Mouse (Mus musculus): Measurements from ENCODE around the gene 4930518I15Rik.
"Not testable (repeated sequence)": the region's sequence is repeated elsewhere in the genome, so short reads cannot be mapped to it uniquely, and the experiment has no call there.

4930518I15Rik gene

GRCm38 (mm10) chr2:156857835-156858234 is at the start of gene 4930518I15Rik:
4930518I15Rik (minus strand) TSS chr2:156857946.
- DNase-seq (ENCODE audit: inconsistent ontology term) = no peak

DNA sequence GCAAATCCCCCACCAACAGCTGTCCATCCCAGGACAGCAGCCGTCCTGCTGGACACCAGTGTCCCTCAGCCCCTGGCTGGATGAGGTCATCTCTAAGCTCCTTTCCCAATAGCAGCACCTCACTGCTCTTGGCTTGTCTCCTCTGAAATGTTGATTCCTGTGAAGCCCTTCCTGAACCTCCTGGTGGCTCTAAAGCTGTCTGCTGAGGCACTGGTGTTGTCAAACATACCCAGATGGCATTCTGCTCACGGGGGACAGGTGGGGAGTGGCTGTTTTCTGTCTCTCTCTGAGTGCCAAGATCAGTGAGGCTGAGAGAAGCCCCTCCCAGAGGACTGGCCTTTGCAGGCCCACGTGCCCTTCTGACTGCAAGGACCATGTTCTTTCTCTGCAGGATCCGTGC is 48.2 kb upstream of the 4930518I15Rik start:
- DNase-seq (ENCODE audit: inconsistent ontology term) = not testable (repeated sequence)

DNA sequence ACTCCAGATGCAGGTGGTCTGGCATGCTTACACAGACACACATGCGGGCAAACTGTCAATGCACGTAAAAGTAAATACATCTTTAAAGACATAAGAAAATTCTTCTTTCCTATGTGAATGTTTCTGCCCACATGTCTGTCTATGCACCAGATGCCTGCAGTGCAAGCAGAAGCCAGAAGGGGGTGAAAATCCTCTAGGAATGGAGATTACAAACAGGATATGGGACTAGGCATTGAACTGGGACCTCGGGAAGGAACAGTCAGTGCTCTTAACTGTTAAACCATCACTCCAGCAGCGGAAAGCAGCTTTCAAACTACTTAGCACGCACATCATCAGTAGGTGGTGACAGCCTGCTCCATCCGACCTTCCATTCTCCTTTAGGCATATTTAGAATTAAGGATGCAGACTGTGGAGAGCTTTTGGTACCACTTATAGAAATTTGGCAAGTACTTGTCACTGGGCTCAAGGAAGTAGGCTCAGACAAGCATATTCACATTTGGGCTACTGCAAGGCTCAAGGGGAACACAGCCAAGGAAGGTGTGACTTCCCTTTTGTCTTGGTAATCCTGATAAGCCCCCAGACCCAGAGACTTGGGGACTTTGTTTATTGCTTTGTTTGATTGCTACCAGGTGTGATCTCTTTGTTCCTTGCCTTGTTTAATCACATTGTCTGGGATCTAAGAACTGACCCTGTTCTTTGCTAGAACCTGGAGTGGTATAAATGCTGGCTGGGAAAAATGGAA is 47.4 kb upstream of the 4930518I15Rik start:
- peak; percentile 37 for DNase-seq (ENCODE audit: inconsistent ontology term)

- no peak for DNase-seq (ENCODE audit: inconsistent ontology term)
Measured at GRCm38 (mm10) chr2:156903367-156903766, 45.6 kb upstream of the 4930518I15Rik start.

DNA sequence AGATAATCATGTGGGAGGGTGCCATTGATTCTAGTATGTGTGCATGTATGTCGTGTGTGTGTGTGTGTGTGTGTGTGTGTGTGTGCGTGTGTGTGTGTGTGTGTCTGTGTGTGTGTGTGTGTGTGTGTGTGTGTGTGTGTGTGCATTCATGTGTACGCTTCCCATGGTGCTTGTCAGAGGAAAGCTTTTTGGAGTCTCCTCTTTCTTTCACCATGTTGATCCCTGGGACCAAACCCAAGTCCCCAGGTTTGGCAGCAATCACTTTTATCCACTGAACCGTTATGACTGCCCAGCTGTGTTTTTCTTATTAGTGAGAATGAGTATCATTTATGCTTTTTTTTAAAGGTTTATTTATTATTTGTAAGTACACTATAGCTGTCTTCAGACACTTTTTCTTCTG is 44.7 kb upstream of the 4930518I15Rik start:
- not testable (repeated sequence) for DNase-seq (ENCODE audit: inconsistent ontology term)

- no peak for DNase-seq (ENCODE audit: inconsistent ontology term)
Measured at GRCm38 (mm10) chr2:156901883-156902282, 44.1 kb upstream of the 4930518I15Rik start.

GRCm38 (mm10) chr2:156901344-156901743 is 43.6 kb upstream of the 4930518I15Rik start:
- DNase-seq (ENCODE audit: inconsistent ontology term) = no peak

- no peak for DNase-seq (ENCODE audit: inconsistent ontology term)
Measured at GRCm38 (mm10) chr2:156899184-156899583, 41.4 kb upstream of the 4930518I15Rik start.

DNA sequence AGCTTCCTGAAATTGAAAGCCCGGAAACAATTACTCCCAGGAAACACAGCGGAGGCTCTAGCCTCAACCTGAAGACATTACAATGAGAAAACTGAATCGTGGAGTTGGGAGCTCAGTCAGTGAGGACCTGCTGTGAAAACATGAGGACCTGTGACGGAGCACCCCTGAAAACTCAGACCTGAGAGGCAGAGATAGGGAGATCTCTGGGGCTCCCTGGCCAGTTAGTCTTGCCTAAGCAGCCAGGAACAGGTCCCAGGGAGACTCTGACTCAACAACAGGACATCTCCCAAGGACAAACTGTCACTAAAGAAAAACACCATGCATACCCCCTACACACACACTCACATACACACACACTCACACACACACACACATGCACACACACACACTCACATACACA is 40.6 kb upstream of the 4930518I15Rik start:
- DNase-seq (ENCODE audit: inconsistent ontology term) = no peak

- DNase-seq (ENCODE audit: inconsistent ontology term) = no peak
Measured at GRCm38 (mm10) chr2:156897034-156897433, 39.3 kb upstream of the 4930518I15Rik start.

- DNase-seq (ENCODE audit: inconsistent ontology term) = no peak
Measured at GRCm38 (mm10) chr2:156896384-156896914, 38.7 kb upstream of the 4930518I15Rik start.

DNA sequence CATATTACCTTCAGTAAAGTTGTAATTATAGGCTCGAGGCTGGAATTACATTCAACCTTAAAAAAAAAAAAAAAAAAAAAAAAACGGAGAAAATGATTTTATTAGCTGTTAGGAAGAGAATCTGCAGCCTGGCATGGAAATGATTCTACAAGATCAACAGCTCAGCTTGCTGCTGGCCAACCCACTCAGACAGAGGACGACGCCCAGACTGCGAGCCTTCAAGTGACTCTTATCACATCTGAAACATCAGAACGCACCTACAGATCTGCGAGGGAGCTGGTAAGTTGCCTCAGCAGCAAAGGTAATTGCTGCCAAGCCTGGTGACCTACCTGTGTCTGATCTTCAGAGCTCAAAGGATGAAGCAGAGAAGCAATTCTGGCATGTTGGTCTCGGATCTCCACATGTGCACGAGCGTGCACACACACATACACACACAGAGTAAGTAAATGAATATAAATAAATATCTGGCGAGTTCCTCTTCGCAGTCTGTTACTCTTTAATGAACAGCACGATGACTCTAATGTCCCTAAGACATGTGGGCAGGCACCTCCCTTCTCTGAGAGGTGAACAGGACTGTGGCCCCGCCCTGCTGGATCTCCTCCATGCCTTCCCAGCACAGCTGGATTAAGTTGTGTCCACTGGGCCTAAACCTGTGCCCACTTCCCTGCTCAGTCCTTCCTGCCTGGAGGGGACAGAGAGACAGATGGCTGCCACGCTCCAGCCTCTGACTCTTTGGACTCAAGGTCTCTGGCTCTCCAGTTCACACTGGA is 36.9 kb upstream of the 4930518I15Rik start:
- no peak for DNase-seq (ENCODE audit: inconsistent ontology term)

DNA sequence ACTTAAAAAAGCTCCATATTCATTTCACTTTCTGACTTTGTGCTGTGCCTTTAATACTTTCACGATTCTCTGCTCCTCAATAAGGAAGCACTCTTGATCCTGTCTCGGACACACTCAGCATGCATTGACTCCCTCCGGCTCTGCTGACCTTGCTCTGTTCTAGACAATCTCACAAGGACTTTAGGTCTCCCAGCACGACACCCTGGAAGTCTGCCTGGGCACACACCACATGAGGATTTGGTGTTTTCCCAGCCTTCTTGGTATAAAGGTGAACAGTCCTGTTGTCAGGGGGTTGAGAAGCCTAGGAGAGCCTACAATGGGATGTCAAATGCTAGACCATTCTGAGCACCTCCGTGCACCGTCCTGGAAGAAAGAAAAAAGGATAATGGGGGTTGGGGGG is 35.1 kb upstream of the 4930518I15Rik start:
- DNase-seq (ENCODE audit: inconsistent ontology term) = no peak

DNA sequence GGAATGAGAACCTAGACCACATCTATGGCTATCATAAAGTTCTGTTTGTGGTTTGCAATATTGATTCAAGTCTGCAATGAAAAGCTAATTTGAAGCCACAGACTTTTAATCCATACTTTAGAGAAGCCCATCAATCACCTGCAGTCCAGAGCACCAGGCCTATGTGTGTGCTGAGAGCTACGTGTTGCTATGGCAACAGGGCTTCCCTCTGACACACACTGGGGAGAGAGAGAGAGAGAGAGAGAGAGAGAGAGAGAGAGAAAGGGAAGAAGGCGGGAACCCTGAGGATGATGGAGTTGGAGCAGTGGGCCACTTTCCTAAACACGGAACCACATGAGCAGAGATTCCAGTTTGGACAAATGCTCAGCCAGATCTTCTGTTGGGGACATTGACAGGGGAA is 34.5 kb upstream of the 4930518I15Rik start:
- no peak for DNase-seq (ENCODE audit: inconsistent ontology term)

DNA sequence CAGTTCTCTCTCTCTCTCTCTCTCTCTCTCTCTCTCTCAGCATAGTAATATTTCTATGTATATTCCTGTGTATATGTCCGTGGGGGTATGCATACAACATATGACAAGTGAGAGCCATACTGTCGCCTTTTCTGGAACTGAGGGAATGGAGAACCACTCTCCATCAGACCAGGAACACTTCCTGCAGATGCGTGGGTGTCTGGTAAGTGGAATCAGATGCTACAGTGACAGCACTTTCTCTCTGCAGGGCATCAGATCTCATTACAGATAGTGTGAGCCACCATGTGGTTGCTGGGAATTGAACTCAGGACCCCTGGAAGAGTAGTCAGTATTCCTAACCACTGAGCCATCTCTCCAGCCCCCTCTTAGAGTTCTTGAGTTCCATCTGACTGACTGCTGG is 30.7 kb upstream of the 4930518I15Rik start:
- no peak for DNase-seq (ENCODE audit: inconsistent ontology term)

- DNase-seq (ENCODE audit: inconsistent ontology term) = no peak
Measured at GRCm38 (mm10) chr2:156887017-156887416, 29.3 kb upstream of the 4930518I15Rik start, which contains the start of gene Sla2. Sla2 (minus strand) TSS chr2:156887192.

GRCm38 (mm10) chr2:156886084-156886631 is 28.4 kb upstream of the 4930518I15Rik start:
- DNase-seq (ENCODE audit: inconsistent ontology term) = no peak

DNA sequence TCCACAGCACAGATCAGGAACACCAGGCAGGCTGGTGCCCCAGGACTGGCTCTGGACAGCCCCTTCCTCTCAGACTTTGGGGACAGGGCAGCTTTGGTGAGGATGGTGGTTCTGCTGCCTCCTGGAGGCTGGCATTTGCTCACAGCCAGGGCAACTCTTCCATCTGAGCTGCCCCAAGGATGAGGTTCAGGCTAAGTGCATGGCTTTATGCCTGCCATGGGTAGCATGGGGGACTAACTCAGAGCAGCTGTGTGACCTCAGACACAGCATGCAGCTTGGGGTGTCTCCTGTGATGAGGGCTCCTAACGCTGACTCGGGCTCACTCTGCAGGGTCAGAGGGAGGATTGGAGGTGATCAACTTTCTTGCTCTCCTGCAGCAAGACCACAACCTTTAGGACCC is 27.9 kb upstream of the 4930518I15Rik start:
- not testable (repeated sequence) for DNase-seq (ENCODE audit: inconsistent ontology term)

GRCm38 (mm10) chr2:156884396-156885211 is 26.9 kb upstream of the 4930518I15Rik start:
- peak; percentile 36 for DNase-seq (ENCODE audit: inconsistent ontology term)

DNA sequence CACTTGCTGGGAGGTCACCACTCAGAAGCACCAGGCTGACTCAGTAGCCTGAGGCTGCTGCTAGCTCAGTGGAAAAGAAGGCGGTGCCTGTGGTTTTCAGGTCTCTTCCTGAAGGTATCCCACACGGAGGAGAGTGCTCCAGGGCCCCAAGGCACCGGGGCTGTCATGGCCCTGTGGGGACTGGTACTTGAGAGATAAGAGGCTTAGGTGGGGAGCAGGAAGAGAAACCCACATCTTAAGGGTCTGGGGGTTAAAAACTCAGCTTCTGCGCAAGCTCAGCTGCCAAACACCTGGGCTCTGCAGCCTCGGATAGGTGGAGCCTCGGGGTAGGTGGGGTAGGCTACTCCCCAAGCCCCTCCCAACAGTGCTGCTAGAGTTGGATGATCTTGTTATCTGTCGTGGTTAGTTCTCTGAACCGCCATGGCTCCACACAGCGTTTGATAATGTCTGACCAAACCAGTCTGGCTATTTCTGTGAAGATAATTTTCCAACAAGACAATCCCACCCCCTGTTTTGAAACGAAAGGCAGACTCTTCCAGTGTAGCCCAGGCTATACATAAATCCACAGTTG is 24.8 kb upstream of the 4930518I15Rik start:
- no peak for DNase-seq (ENCODE audit: inconsistent ontology term)

DNA sequence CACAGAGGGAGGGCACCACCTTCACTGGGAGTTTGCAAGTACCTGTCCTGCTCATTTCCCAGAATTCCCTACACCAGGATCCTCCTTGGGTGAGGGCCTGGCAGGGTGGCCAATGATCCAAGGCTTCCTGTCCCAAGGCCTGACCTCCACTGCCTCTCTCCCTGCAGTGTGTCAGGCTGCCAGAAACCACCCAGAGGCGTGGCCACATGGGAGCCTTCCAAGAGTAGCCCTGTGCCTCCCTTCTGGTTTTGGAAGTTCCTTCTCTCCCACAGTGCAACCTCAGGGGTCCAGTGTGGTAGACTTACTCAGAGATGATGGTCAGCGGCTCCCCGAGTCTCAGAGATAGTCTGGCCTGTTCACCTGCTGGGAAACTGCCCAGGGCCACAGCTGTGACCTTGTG is 21.8 kb upstream of the 4930518I15Rik start:
- DNase-seq (ENCODE audit: inconsistent ontology term) = no peak
